27 mouse cellular contexts compared by ENCODE assay signal in the genomic region with DNA sequence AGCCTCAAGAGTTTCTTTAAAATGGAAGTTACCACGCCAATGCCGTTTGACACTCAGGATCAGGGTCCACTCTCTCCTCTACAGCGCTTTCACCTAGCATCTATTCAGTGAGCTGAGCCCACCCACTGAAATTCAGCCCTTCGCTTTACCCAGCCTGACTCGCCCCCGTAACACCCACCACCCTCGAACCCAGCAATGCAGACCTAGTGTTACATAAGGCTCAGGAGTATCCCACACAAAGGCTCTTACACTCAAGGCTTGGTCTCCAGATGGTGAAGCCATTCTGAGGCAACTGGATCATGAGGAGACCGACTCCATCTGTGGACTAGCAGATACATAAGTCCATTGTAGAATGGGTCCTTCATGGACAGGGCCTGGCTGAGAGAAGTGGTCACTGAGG.
DNase-seq lines count a peak whose midpoint lies in the region; TF ChIP-seq lines count a peak whose summit lies in the region.
"Had no signal": no experiment of that assay in that cellular context is flagged by ENCODE, and none has a peak within 500 bp of the region (broad histone marks: within the 10 kb centered on the region; RNA-seq: fewer than 3 reads in every experiment).

No protein-coding gene starts in this region.

- peak overlapping the region; percentile 89 for H3K27ac ChIP-seq in left cerebral cortex, adult 2 months
- H3K27ac ChIP-seq: embryonic facial prominence, embryonic 10.5 days; embryonic facial prominence, embryonic 15.5 days; hindbrain, embryonic 10.5 days; intestine, embryonic 15.5 days; limb, embryonic 12.5 days; liver, embryonic 15.5 days; stomach, postnatal 0 days had no signal

- DNase-seq in frontal cortex, postnatal 36 days (ENCODE audit: low spot score in 2 of 2): peak; percentile 75 to 84
- no peak for DNase-seq in frontal cortex, postnatal 10 days (ENCODE audit: low spot score in 2 of 2)
- DNase-seq in left cerebral cortex, adult 2 months (ENCODE audit: extremely low spot score in 1 of 2, low spot score in 2 of 2): peak in 1 of 2 experiments; percentile 71
- no peak for DNase-seq in left cerebral cortex, postnatal 10 days (ENCODE audit: extremely low spot score in 1 of 2, low spot score in 2 of 2)
- peak; percentile 72 for DNase-seq in right cerebral cortex, postnatal 25 days
- DNase-seq in right cerebral cortex, postnatal 10 days (ENCODE audit: low spot score in 2 of 2): no peak
- no peak for DNase-seq in thymus, adult 18-20 months
- DNase-seq: adrenal gland, postnatal 14 days; cerebellum, adult 18-20 months; forebrain, postnatal 0 days; gastrocnemius, postnatal 10 days; heart, postnatal 14 days; kidney, adult 2 months; kidney, postnatal 36 days; lung, embryonic 14.5 days; lung, postnatal 14 days; thymus, adult 2 months; thymus, postnatal 36 days had no signal

- no peak overlapping the region for H3K4me3 ChIP-seq in left cerebral cortex, adult 2 months
- H3K4me3 ChIP-seq: embryonic facial prominence, embryonic 10.5 days; embryonic facial prominence, embryonic 15.5 days; forebrain, embryonic 12.5 days; hindbrain, embryonic 10.5 days; hindbrain, embryonic 15.5 days; intestine, embryonic 15.5 days; limb, embryonic 12.5 days; liver, embryonic 15.5 days had no signal

- intact Hi-C loops in left cerebral cortex, adult 2 months (cut with DNase I): loop anchor here (2.0 to 5.0 kb wide), 3 partner anchors 34 to 138 kb away; no protein-coding TSS in a partner anchor
- intact Hi-C loops in left cerebral cortex, postnatal 10 days (cut with DNase I): loop anchor here (5.0 kb wide), 1 partner anchor 148 kb away; no protein-coding TSS in a partner anchor

- TF ChIP-seq CTCF in left cerebral cortex, adult 2 months (IDR thresholded peaks at IDR 0.05): no peak

Comparison
In these comparisons a context has a peak if more than half of its experiments do, and no peak if none do; other contexts are left out.
1. DNase-seq: peak in frontal cortex, postnatal 36 days (2 of 2) and right cerebral cortex, postnatal 25 days (single experiment); none in frontal cortex, postnatal 10 days (0 of 2), left cerebral cortex, postnatal 10 days (0 of 2), right cerebral cortex, postnatal 10 days (0 of 2) and thymus, adult 18-20 months (0 of 2).